Mouse (Mus musculus): ENCODE measurements around the gene Rcl1. TPM values are rescaled to one million over a fixed set of nuclear protein-coding genes. Genes with fewer than 3 reads are reported as not detected.

The Rcl1 gene
- polyA plus RNA-seq, 1 experiment from 2014 or later, result 51.5 TPM

DNA sequence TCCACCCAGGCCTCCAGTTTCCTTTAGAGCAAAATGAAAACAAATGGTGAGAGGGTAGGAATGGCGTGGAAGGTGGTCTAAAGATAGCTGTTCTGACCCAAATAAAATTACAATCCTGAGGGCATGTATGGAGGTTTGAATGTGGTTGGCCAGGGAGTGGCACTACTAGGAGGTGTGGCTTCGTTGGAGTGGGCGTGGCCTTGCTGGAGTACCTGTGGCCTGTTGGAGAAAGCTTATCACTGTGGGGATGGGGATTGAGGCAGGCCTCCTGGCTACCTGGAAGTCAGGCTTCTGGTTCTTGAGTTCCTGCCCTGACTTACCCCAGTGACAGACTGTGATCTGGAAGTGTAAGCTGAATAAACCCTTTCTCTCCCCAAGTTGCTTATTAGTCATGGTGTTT lies 55.2 kb downstream of the Rcl1 start:
- H3K4me3 ChIP-seq, result no peak overlapping the region
- no peak overlapping the region for H3K9ac ChIP-seq
- H3K4me1 ChIP-seq, result no peaks in the 10 kb centered on the region
- no peaks in the 10 kb centered on the region for H3K36me3 ChIP-seq
- WGBS, result 45% methylated on average over 3 of the region's 3 CpGs
- ATAC-seq (ENCODE audit: borderline replicate concordance, extremely low read depth, low FRiP score, low TSS enrichment), result no peak
- no peaks in the 10 kb centered on the region for H3K9me3 ChIP-seq
- H3K27me3 ChIP-seq, result no peaks in the 10 kb centered on the region
- H3K27ac ChIP-seq, result no peak overlapping the region
- H3K4me2 ChIP-seq, result no peak overlapping the region

DNA sequence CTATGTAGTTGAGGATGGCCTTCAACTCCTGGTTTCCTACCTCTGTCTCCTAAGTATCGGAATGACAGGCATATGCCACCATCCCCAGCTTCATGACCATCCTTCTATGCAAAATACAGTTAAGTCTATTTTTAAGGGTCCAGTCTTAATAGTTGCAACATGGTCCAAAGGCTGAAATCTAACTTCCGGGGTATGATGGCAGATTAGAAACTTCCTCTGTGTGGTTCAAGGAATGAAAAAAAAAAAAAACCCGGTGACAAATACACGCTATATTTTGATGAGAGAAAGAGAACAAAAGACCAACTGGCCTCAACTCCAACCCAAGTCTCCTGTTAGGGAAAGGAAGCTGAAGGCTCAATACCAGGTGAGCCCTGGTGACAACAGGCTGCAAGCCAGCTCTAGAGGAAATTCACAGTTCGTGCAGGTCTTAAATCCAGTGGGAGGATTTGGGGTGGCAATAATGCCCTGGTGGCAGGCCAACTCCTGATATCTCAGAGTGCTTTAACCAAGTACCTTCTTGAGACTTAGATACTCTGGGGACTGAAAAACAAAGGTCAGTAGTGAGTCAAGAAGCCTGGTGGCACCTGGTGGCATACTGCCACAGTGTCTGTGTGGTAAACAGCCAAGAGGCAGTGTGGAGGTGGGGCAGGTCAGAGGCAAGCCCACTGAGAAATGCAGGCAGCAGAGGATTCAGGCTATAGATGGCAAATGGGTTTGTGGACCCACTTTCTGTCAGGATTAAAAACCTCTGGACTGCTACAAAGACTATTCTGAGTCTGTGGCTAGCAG lies 56.7 kb downstream of the Rcl1 start:
- WGBS, result 91% methylated on average over 5 of the region's 5 CpGs
- ATAC-seq (ENCODE audit: borderline replicate concordance, extremely low read depth, low FRiP score, low TSS enrichment), result no peak
- H3K4me2 ChIP-seq, result no peak overlapping the region
- no peaks in the 10 kb centered on the region for H3K9me3 ChIP-seq
- no peaks in the 10 kb centered on the region for H3K27me3 ChIP-seq
- H3K36me3 ChIP-seq, result no peaks in the 10 kb centered on the region
- no peak overlapping the region for H3K4me3 ChIP-seq
- H3K27ac ChIP-seq, result no peak overlapping the region
- H3K9ac ChIP-seq, result no peak overlapping the region
- no peaks in the 10 kb centered on the region for H3K4me1 ChIP-seq

DNA sequence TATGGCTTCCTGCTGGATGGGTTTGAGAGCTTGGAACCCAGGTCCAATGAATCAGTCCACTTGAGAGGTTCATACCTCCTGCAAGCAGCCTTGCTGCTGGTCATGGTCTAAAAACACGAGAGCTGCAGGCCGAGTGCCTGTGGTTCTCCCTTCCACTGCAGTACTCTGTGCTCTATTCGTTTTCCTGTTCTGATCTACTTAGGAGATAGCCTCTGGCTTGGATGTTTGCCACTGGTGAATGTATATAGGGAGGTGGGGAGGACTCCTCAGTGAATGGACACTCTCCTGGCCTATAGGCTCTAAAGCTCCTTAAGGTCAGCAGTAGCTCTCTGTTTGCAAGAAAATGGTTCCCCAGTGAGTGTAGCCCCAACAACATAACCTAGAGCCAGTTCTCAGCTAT lies 57.3 kb downstream of the Rcl1 start:
- WGBS, result 69% methylated on average over 3 of the region's 3 CpGs
- Histone ChIP-seq H3K9me3 (no peaks in the 10 kb centered on the region), H3K4me3 (no peak overlapping the region), H3K9ac (no peak overlapping the region), H3K36me3 (no peaks in the 10 kb centered on the region), H3K27me3 (no peaks in the 10 kb centered on the region), H3K4me1 (no peaks in the 10 kb centered on the region), H3K4me2 (no peak overlapping the region), H3K27ac (no peak overlapping the region)
- ATAC-seq (ENCODE audit: borderline replicate concordance, extremely low read depth, low FRiP score, low TSS enrichment), result no peak

DNA sequence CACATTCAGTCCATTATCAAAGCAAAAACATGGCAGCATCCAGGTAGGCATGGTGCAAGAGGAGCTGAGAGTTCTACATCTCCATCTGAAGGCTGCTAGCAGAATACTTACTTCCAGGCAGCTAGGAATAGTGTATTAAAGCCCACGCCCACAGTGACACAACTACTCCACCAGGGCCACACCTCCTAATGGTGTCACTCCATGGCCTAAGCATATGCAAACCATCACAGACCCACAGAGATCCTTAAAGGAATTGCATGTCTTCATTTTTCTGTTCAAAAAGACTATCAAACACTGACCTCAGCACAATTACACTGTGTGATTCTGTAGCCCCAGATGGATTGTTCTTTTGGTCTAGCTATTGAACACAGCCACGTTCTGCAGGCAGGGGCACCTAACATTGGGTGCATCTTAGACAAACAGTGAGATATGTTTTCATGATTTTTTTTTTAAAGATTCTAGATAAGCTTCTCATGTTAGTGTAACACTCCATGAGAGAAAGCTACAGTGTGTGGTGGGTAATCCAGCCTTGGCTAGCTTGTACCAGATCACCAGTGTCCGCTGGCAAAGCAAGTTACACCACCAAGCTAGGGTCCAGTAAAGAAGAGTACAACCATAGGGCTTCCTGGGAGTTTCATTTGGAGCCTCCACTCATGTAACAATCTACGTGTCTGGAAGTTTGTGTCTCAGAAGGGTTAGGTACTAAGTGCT lies 62.8 kb downstream of the Rcl1 start:
- Histone ChIP-seq H3K4me1 (no peaks in the 10 kb centered on the region), H3K4me3 (no peak overlapping the region), H3K27ac (no peak overlapping the region), H3K4me2 (no peak overlapping the region), H3K9ac (no peak overlapping the region), H3K9me3 (no peaks in the 10 kb centered on the region; the same call in 1 of the 2 replicates), H3K27me3 (no peaks in the 10 kb centered on the region), H3K36me3 (no peaks in the 10 kb centered on the region)
- no peak for ATAC-seq (ENCODE audit: borderline replicate concordance, extremely low read depth, low FRiP score, low TSS enrichment)
- 84% methylated on average over 4 of the region's 4 CpGs for WGBS

DNA sequence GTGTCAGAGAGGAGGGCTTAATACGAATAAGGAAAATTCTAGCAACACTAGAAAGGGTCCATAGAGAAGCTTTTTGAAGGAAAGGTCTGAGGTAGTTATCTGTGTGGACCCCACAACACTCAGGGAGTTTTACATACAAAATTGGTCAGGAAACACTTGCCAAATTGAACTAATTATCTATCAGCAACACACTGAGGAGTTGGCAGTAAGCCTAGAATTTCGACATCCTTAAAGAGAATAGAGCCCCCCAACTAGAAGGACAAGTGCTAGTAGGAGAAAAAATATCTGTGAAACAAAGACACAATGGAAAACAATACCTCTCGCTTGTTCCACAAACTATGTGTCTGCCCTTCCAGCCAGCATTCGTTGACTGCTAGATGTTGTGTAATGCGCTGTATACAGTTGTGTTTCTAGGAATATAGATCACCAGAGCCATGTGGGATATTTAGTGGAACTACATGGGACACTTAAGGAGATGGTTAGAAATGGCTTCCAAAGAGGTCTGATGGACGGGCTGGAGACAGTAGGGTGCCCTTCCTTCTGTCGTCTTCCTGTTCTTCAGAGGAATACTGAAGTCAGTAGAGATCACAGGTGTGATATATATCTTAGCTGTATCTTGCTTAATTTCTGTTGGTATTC lies 63.5 kb downstream of the Rcl1 start:
- H3K9me3 ChIP-seq, result no peaks in the 10 kb centered on the region; the same call in 1 of the 2 replicates
- H3K27me3 ChIP-seq, result no peaks in the 10 kb centered on the region
- H3K4me1 ChIP-seq, result no peaks in the 10 kb centered on the region
- WGBS, result 72% methylated on average over 7 of the region's 7 CpGs
- no peak overlapping the region for H3K4me2 ChIP-seq
- H3K27ac ChIP-seq, result no peak overlapping the region
- H3K9ac ChIP-seq, result no peak overlapping the region
- no peak overlapping the region for H3K4me3 ChIP-seq
- no peak for ATAC-seq (ENCODE audit: borderline replicate concordance, extremely low read depth, low FRiP score, low TSS enrichment)
- no peaks in the 10 kb centered on the region for H3K36me3 ChIP-seq

DNA sequence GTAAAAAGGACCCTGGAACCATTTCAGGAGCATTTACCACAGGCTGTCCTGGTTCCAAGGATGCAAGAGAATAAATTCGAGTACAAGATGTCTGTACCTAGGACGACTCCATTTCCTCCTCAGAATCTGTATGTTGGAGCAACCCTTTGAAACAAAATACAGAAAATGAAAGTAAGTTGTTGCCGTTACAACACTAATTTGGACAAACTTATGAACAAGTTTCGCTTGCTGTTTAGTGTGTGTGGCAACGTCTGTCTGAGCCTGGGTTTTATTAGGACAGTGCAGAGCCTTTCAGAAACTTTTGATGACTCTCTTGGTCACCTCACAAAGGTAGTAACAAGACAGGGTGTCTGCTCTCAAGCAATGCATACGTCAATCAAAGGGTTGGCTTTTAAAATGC lies 66.8 kb downstream of the Rcl1 start:
- 84% methylated on average over 6 of the region's 6 CpGs for WGBS
- H3K4me1 ChIP-seq, result no peaks in the 10 kb centered on the region
- no peaks in the 10 kb centered on the region for H3K27me3 ChIP-seq
- H3K4me3 ChIP-seq, result no peak overlapping the region
- no peak overlapping the region for H3K4me2 ChIP-seq
- H3K36me3 ChIP-seq, result no peaks in the 10 kb centered on the region
- ATAC-seq (ENCODE audit: borderline replicate concordance, extremely low read depth, low FRiP score, low TSS enrichment), result no peak
- H3K9ac ChIP-seq, result no peak overlapping the region
- H3K27ac ChIP-seq, result no peak overlapping the region
- no peaks in the 10 kb centered on the region; the same call in 1 of the 2 replicates for H3K9me3 ChIP-seq

DNA sequence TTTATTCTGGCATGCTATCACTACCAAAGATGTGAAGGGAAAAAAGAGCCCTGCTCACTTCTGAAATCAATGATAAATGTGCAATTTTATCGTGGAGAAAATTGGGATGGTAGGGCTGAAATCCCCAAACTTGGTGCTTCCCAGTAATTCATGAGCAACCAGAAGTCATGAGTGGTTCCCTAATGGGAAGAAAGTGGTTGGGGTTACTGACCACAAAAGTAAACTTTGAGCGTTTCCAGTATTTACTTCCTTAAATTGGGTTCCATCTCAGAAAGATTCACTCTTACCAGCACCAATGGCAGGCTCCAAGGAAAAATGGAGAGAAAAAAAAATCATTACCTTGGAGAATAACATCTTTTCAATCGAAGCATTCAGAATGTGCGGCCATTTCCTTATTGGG lies 79.2 kb downstream of the Rcl1 start:
- no peaks in the 10 kb centered on the region for H3K27me3 ChIP-seq
- peaks cover 5% of the 10 kb centered on the region for H3K4me1 ChIP-seq
- H3K36me3 ChIP-seq, result no peaks in the 10 kb centered on the region
- H3K27ac ChIP-seq, result no peak overlapping the region
- ATAC-seq (ENCODE audit: borderline replicate concordance, extremely low read depth, low FRiP score, low TSS enrichment), result no peak
- H3K4me2 ChIP-seq, result no peak overlapping the region
- no peak overlapping the region for H3K4me3 ChIP-seq
- H3K9ac ChIP-seq, result no peak overlapping the region
- H3K9me3 ChIP-seq, result no peaks in the 10 kb centered on the region
- 72% methylated on average over 4 of the region's 4 CpGs for WGBS

GRCm38 (mm10) chr19:29182166-29182565 lies 81.0 kb downstream of the Rcl1 start:
- no peaks in the 10 kb centered on the region for H3K36me3 ChIP-seq
- no peak overlapping the region for H3K9ac ChIP-seq
- no peaks in the 10 kb centered on the region for H3K27me3 ChIP-seq
- no peaks in the 10 kb centered on the region for H3K9me3 ChIP-seq
- H3K4me1 ChIP-seq, result peaks cover 5% of the 10 kb centered on the region
- no peak overlapping the region for H3K4me2 ChIP-seq
- 74% methylated on average over 5 of the region's 5 CpGs for whole genome bisulfite sequencing
- H3K4me3 ChIP-seq, result no peak overlapping the region
- H3K27ac ChIP-seq, result no peak overlapping the region
- no peak for ATAC-seq (ENCODE audit: borderline replicate concordance, extremely low read depth, low FRiP score, low TSS enrichment)

DNA sequence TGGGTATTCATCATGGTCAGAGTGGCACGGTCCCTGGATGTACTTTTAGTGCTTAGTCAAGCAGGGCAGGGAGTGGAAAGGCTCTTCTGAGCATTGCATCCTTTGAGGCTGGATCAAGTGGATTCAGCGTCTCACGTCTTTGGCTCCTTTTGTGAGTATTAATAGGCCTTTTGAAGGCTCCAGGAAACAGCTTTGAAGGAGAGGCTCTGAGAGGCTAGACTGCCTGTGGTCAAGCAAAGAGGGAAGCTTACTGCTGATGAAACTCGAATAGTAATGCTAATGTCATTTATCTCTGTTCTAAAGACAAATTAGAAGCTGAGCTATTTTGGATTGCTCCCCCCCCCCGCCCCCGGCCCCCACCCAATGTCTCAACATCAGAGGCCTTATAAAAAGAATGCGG lies 83.9 kb downstream of the Rcl1 start:
- 34% methylated on average over 7 of the region's 7 CpGs for WGBS
- no peak for ATAC-seq (ENCODE audit: borderline replicate concordance, extremely low read depth, low FRiP score, low TSS enrichment)
- H3K9me3 ChIP-seq, result no peaks in the 10 kb centered on the region
- no peaks in the 10 kb centered on the region for H3K27me3 ChIP-seq
- no peaks in the 10 kb centered on the region for H3K36me3 ChIP-seq
- H3K27ac ChIP-seq, result no peak overlapping the region
- no peak overlapping the region for H3K9ac ChIP-seq
- peak overlapping the region; percentile 21 for H3K4me2 ChIP-seq
- H3K4me3 ChIP-seq, result no peak overlapping the region
- peaks cover 5% of the 10 kb centered on the region for H3K4me1 ChIP-seq

- peaks cover 5% of the 10 kb centered on the region for H3K4me1 ChIP-seq
- H3K9me3 ChIP-seq, result no peaks in the 10 kb centered on the region
- no peaks in the 10 kb centered on the region for H3K27me3 ChIP-seq
- no peak overlapping the region for H3K27ac ChIP-seq
- no peak for ATAC-seq (ENCODE audit: borderline replicate concordance, extremely low read depth, low FRiP score, low TSS enrichment)
- WGBS, result 43% methylated on average over 9 of the region's 9 CpGs
- no peaks in the 10 kb centered on the region for H3K36me3 ChIP-seq
- no peak overlapping the region for H3K9ac ChIP-seq
- H3K4me3 ChIP-seq, result no peak overlapping the region
- H3K4me2 ChIP-seq, result peak overlapping the region; percentile 21
Measured at GRCm38 (mm10) chr19:29185552-29186232, 84.5 kb downstream of the Rcl1 start.

DNA sequence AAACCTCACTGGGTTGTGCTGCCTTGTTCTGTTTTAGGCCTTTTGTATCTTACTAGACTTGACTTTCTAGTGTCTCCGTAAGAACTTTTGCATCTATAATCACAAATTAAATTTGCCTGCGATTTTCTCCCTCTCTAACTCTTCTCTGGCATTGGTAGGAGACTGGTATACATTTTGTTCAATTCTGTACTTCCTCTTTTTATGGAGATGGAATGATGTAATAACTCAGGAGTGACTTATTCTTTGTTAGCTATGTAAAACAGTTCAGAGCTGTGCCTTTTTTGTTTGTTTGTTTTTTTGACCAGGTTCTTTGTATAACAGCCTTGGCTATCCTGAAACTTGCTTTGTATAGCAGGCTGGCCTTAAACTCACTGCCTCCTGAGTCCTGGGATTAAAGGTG lies 87.7 kb downstream of the Rcl1 start:
- H3K27me3 ChIP-seq, result no peaks in the 10 kb centered on the region
- H3K4me2 ChIP-seq, result no peak overlapping the region
- WGBS, result 88% methylated on average over 2 of the region's 2 CpGs
- no peak overlapping the region for H3K9ac ChIP-seq
- peaks cover 5% of the 10 kb centered on the region for H3K4me1 ChIP-seq
- H3K36me3 ChIP-seq, result no peaks in the 10 kb centered on the region
- no peak overlapping the region for H3K27ac ChIP-seq
- ATAC-seq (ENCODE audit: borderline replicate concordance, extremely low read depth, low FRiP score, low TSS enrichment), result no peak
- no peaks in the 10 kb centered on the region for H3K9me3 ChIP-seq
- H3K4me3 ChIP-seq, result no peak overlapping the region

Data from lung, embryonic 15.5 days (tissue).